Mouse (Mus musculus) kidney, embryonic 16.5 days (tissue): Measurements from ENCODE around the gene Snrpf. TPM values are rescaled to one million over a fixed set of nuclear protein-coding genes. Genes with fewer than 3 reads are reported as not detected.
"Not testable (repeated sequence)": the region's sequence is repeated elsewhere in the genome, so short reads cannot be mapped to it uniquely, and the experiment has no call there.

Experiments used
- ATAC-seq: fragments of 200-750 bp; cut with Nextera tagmentation; 2 replicates; pipeline ENCODE4 v1.8.0; 2017; ENCODE audit warnings: moderate TSS enrichment; ENCODE audit not compliant: low FRiP score, low TSS enrichment
- H3K27ac ChIP-seq: fragments of 300-500 bp; sonication (generic); 2 replicates; pipeline ENCODE4 v1.5.1; 2014; ENCODE audit warnings: low read length
- H3K27me3 ChIP-seq: fragments of 300-500 bp; sonication (generic); 2 replicates; pipeline ENCODE4 v1.6.1; 2014; ENCODE audit warnings: low read length, control low read depth, mixed read lengths; ENCODE audit not compliant: insufficient read depth
- H3K36me3 ChIP-seq: fragments of 300-500 bp; sonication (generic); 2 replicates; pipeline ENCODE4 v1.6.1; 2014; ENCODE audit warnings: low read length, control low read depth, mixed read lengths; ENCODE audit not compliant: insufficient read depth
- H3K4me1 ChIP-seq: fragments of 300-500 bp; sonication (generic); 2 replicates; pipeline ENCODE4 v1.6.1; 2014; ENCODE audit warnings: low read length, control low read depth, mixed read lengths; ENCODE audit not compliant: insufficient read depth
- H3K4me2 ChIP-seq: fragments of 300-500 bp; sonication (generic); replicated peaks from 2 replicates; pipeline ENCODE4 v1.6.1; 2014; ENCODE audit warnings: low read depth, low read length
- H3K4me3 ChIP-seq: fragments of 300-500 bp; sonication (generic); 2 replicates; pipeline ENCODE4 v1.5.1; 2014; ENCODE audit warnings: mild to moderate bottlenecking, low read length
- H3K9ac ChIP-seq: fragments of 300-500 bp; sonication (generic); replicated peaks from 2 replicates; pipeline ENCODE4 v1.6.1; 2014; ENCODE audit warnings: low read length
- H3K9me3 ChIP-seq: fragments of 300-500 bp; sonication (generic); 2 replicates; pipeline ENCODE4 v1.6.1; 2016; ENCODE audit warnings: low read length, control low read depth
- WGBS: fragments of 180-500 bp; shearing (Covaris S2); extraction: QIAGEN DNeasy Blood & Tissue Kit; methylation state at CpG from one replicate; pipeline ENCODE4 v1.1.7; 2014; 5-methylcytosine and 5-hydroxymethylcytosine counted together
- polyA plus RNA-seq: library from polyadenylated mRNA; unstranded; fragments of >200 nt; fragmentation: Nextera tagmentation; extraction: Ambion mirVana; gene quantifications from 2 replicates; pipeline ENCODE4 v1.2.1, GENCODE M21; 2015

The Snrpf gene
- polyA plus RNA-seq, 1 experiment from 2014 or later, result 114 TPM

GRCm38 (mm10) chr10:93559786-93560185 lies 29.7 kb downstream of the Snrpf start:
- no peak overlapping the region for H3K27ac ChIP-seq
- ATAC-seq, result peak; percentile 39; the same call in 1 of the 2 replicates

GRCm38 (mm10) chr10:93557971-93558370 lies 31.5 kb downstream of the Snrpf start:
- H3K4me3 ChIP-seq, H3K4me2 ChIP-seq, H3K9me3 ChIP-seq, H3K9ac ChIP-seq, H3K27ac ChIP-seq, ATAC-seq, H3K4me1 ChIP-seq, H3K36me3 ChIP-seq, H3K27me3 ChIP-seq: not testable (repeated sequence)
- 68% methylated on average over 2 of the region's 2 CpGs for WGBS

More at GRCm38 (mm10) chr10:93559786-93560185, 29.7 kb downstream of the Snrpf start:
- Histone ChIP-seq H3K4me2 (no peak overlapping the region), H3K4me3 (no peak overlapping the region), H3K9ac (no peak overlapping the region), H3K27me3 (no peaks in the 10 kb centered on the region), H3K9me3 (no peaks in the 10 kb centered on the region), H3K36me3 (no peaks in the 10 kb centered on the region), H3K4me1 (no peaks in the 10 kb centered on the region)
- 52% methylated on average over 9 of the region's 9 CpGs for WGBS

GRCm38 (mm10) chr10:93552596-93552995 lies 36.9 kb downstream of the Snrpf start:
- ATAC-seq, result no peak
- Histone ChIP-seq H3K9me3 (no peaks in the 10 kb centered on the region), H3K4me3 (no peak overlapping the region), H3K4me1 (no peaks in the 10 kb centered on the region), H3K4me2 (no peak overlapping the region), H3K27ac (no peak overlapping the region), H3K9ac (no peak overlapping the region), H3K36me3 (no peaks in the 10 kb centered on the region), H3K27me3 (no peaks in the 10 kb centered on the region)
- 78% methylated on average over 8 of the region's 8 CpGs for WGBS

- no peaks in the 10 kb centered on the region for H3K4me1 ChIP-seq
- no peak for ATAC-seq
- no peak overlapping the region for H3K9ac ChIP-seq
- 75% methylated on average over 10 of the region's 10 CpGs for WGBS
- no peaks in the 10 kb centered on the region for H3K36me3 ChIP-seq
- H3K4me3 ChIP-seq, result no peak overlapping the region
- H3K27me3 ChIP-seq, result no peaks in the 10 kb centered on the region
- no peak overlapping the region for H3K27ac ChIP-seq
- no peak overlapping the region for H3K4me2 ChIP-seq
- no peaks in the 10 kb centered on the region for H3K9me3 ChIP-seq
Measured at GRCm38 (mm10) chr10:93549821-93550220, 39.7 kb downstream of the Snrpf start.

- Histone ChIP-seq H3K9ac (no peak overlapping the region), H3K9me3 (no peaks in the 10 kb centered on the region), H3K4me2 (no peak overlapping the region), H3K4me3 (no peak overlapping the region), H3K4me1 (no peaks in the 10 kb centered on the region), H3K27me3 (no peaks in the 10 kb centered on the region), H3K36me3 (no peaks in the 10 kb centered on the region), H3K27ac (no peak overlapping the region)
- 13% methylated on average over 7 of the region's 7 CpGs for WGBS
- 0 out of 2 replicates have a peak, but pooled peaks have one; percentile 54 for ATAC-seq
Measured at GRCm38 (mm10) chr10:93548991-93549390, 40.5 kb downstream of the Snrpf start.

GRCm38 (mm10) chr10:93547741-93548270 lies 41.7 kb downstream of the Snrpf start:
- Histone ChIP-seq H3K27me3 (no peaks in the 10 kb centered on the region), H3K9me3 (no peaks in the 10 kb centered on the region), H3K36me3 (no peaks in the 10 kb centered on the region), H3K4me3 (no peak overlapping the region), H3K9ac (no peak overlapping the region), H3K27ac (no peak overlapping the region), H3K4me1 (no peaks in the 10 kb centered on the region), H3K4me2 (no peak overlapping the region)
- WGBS, result 90% methylated on average over 4 of the region's 4 CpGs
- 0 out of 2 replicates have a peak, but pooled peaks have one; percentile 27 for ATAC-seq

GRCm38 (mm10) chr10:93544172-93544571 lies 45.3 kb downstream of the Snrpf start:
- no peak for ATAC-seq
- H3K4me3 ChIP-seq, result no peak overlapping the region
- H3K9ac ChIP-seq, result no peak overlapping the region
- H3K36me3 ChIP-seq, result no peaks in the 10 kb centered on the region
- H3K4me1 ChIP-seq, result peaks cover 13% of the 10 kb centered on the region
- 66% methylated on average over 5 of the region's 5 CpGs for WGBS
- H3K9me3 ChIP-seq, result no peaks in the 10 kb centered on the region
- no peak overlapping the region for H3K4me2 ChIP-seq
- no peak overlapping the region for H3K27ac ChIP-seq
- H3K27me3 ChIP-seq, result no peaks in the 10 kb centered on the region

GRCm38 (mm10) chr10:93543176-93543575 lies 46.3 kb downstream of the Snrpf start:
- no peaks in the 10 kb centered on the region for H3K27me3 ChIP-seq
- no peak overlapping the region for H3K27ac ChIP-seq
- peaks cover 17% of the 10 kb centered on the region for H3K4me1 ChIP-seq
- no peak for ATAC-seq
- no peak overlapping the region for H3K4me3 ChIP-seq
- no peak overlapping the region for H3K9ac ChIP-seq
- 56% methylated on average over 6 of the region's 6 CpGs for WGBS
- H3K36me3 ChIP-seq, result no peaks in the 10 kb centered on the region
- H3K9me3 ChIP-seq, result no peaks in the 10 kb centered on the region
- H3K4me2 ChIP-seq, result no peak overlapping the region

- ATAC-seq, result no peak
- no peaks in the 10 kb centered on the region for H3K36me3 ChIP-seq
- no peak overlapping the region for H3K27ac ChIP-seq
- no peak overlapping the region for H3K4me2 ChIP-seq
- 74% methylated on average over 4 of the region's 4 CpGs for WGBS
- no peak overlapping the region for H3K4me3 ChIP-seq
- no peaks in the 10 kb centered on the region for H3K27me3 ChIP-seq
- H3K9me3 ChIP-seq, result no peaks in the 10 kb centered on the region
- peaks cover 17% of the 10 kb centered on the region for H3K4me1 ChIP-seq
- no peak overlapping the region for H3K9ac ChIP-seq
Measured at GRCm38 (mm10) chr10:93542356-93542755, 47.1 kb downstream of the Snrpf start.

GRCm38 (mm10) chr10:93541585-93541984 lies 47.9 kb downstream of the Snrpf start:
- H3K4me3 ChIP-seq, result no peak overlapping the region
- no peak overlapping the region for H3K4me2 ChIP-seq
- 54% methylated on average over 1 of the region's 1 CpGs for WGBS
- no peak overlapping the region for H3K9ac ChIP-seq
- no peak overlapping the region for H3K27ac ChIP-seq
- H3K4me1 ChIP-seq, result peaks cover 17% of the 10 kb centered on the region
- ATAC-seq, result no peak
- H3K9me3 ChIP-seq, result no peaks in the 10 kb centered on the region
- no peaks in the 10 kb centered on the region for H3K36me3 ChIP-seq
- H3K27me3 ChIP-seq, result no peaks in the 10 kb centered on the region
